Mouse (Mus musculus): Measurements from ENCODE around the gene Serpinb1a. TPM values are rescaled to one million over a fixed set of nuclear protein-coding genes. Genes with fewer than 3 reads are reported as not detected.

Serpinb1a gene
- polyA plus RNA-seq, 1 experiment from 2014 or later, result 0.67 TPM

GRCm38 (mm10) chr13:32863456-32863855 is 12.5 kb upstream of the Serpinb1a start:
- Histone ChIP-seq H3K9me3 (no peaks in the 10 kb centered on the region), H3K36me3 (replicated peaks) (no peaks in the 10 kb centered on the region), H3K27ac (replicated peaks) (no peak overlapping the region), H3K4me3 (no peak overlapping the region), H3K4me1 (no peaks in the 10 kb centered on the region), H3K27me3 (replicated peaks; ENCODE audit: low read depth, poor library complexity, severe bottlenecking) (no peaks in the 10 kb centered on the region)
- no peak for DNase-seq (ENCODE audit: low spot score)

- Histone ChIP-seq H3K9me3 (no peaks in the 10 kb centered on the region), H3K4me3 (no peak overlapping the region), H3K27ac (replicated peaks) (no peak overlapping the region), H3K27me3 (replicated peaks; ENCODE audit: low read depth, poor library complexity, severe bottlenecking) (no peaks in the 10 kb centered on the region), H3K36me3 (replicated peaks) (no peaks in the 10 kb centered on the region), H3K4me1 (no peaks in the 10 kb centered on the region)
- DNase-seq (ENCODE audit: low spot score), result no peak
- WGBS, result 79% methylated on average over 3 of the region's 3 CpGs
Measured at GRCm38 (mm10) chr13:32860821-32861220, 9.8 kb upstream of the Serpinb1a start.

- no peaks in the 10 kb centered on the region for H3K9me3 ChIP-seq
- 66% methylated on average over 2 of the region's 2 CpGs for WGBS
- H3K4me3 ChIP-seq, result no peak overlapping the region
- no peak for DNase-seq (ENCODE audit: low spot score)
- H3K36me3 ChIP-seq (replicated peaks), result no peaks in the 10 kb centered on the region
- no peak overlapping the region for H3K27ac ChIP-seq (replicated peaks)
- no peaks in the 10 kb centered on the region for H3K4me1 ChIP-seq
- H3K27me3 ChIP-seq (replicated peaks; ENCODE audit: low read depth, poor library complexity, severe bottlenecking), result no peaks in the 10 kb centered on the region
Measured at GRCm38 (mm10) chr13:32853073-32853472, 2.1 kb upstream of the Serpinb1a start.

GRCm38 (mm10) chr13:32852539-32852938 is 1.6 kb upstream of the Serpinb1a start:
- H3K36me3 ChIP-seq (replicated peaks), result no peaks in the 10 kb centered on the region
- DNase-seq (ENCODE audit: low spot score), result no peak
- H3K4me1 ChIP-seq, result no peaks in the 10 kb centered on the region
- WGBS, result 91% methylated on average over 4 of the region's 4 CpGs
- H3K27ac ChIP-seq (replicated peaks), result no peak overlapping the region
- no peak overlapping the region for H3K4me3 ChIP-seq
- H3K27me3 ChIP-seq (replicated peaks; ENCODE audit: low read depth, poor library complexity, severe bottlenecking), result no peaks in the 10 kb centered on the region
- H3K9me3 ChIP-seq, result no peaks in the 10 kb centered on the region

- H3K9me3 ChIP-seq, result no peaks in the 10 kb centered on the region
- H3K36me3 ChIP-seq (replicated peaks), result no peaks in the 10 kb centered on the region
- no peak overlapping the region for H3K4me3 ChIP-seq
- peak; percentile 39 for DNase-seq (ENCODE audit: low spot score)
- 13% methylated on average over 7 of the region's 7 CpGs for WGBS
- no peaks in the 10 kb centered on the region for H3K27me3 ChIP-seq (replicated peaks; ENCODE audit: low read depth, poor library complexity, severe bottlenecking)
- H3K4me1 ChIP-seq, result no peaks in the 10 kb centered on the region
- H3K27ac ChIP-seq (replicated peaks), result no peak overlapping the region
Measured at GRCm38 (mm10) chr13:32851967-32852366, 982 bp upstream of the Serpinb1a start.

- no peak overlapping the region for H3K4me3 ChIP-seq
- 66% methylated on average over 1 of the region's 1 CpGs for WGBS
- DNase-seq (ENCODE audit: low spot score), result no peak
- no peaks in the 10 kb centered on the region for H3K4me1 ChIP-seq
- H3K27ac ChIP-seq (replicated peaks), result no peak overlapping the region
- no peaks in the 10 kb centered on the region for H3K36me3 ChIP-seq (replicated peaks)
- H3K9me3 ChIP-seq, result no peaks in the 10 kb centered on the region
- H3K27me3 ChIP-seq (replicated peaks; ENCODE audit: low read depth, poor library complexity, severe bottlenecking), result no peaks in the 10 kb centered on the region
Measured at GRCm38 (mm10) chr13:32850156-32850555, 829 bp downstream of the Serpinb1a start.

- Histone ChIP-seq H3K4me1 (no peaks in the 10 kb centered on the region), H3K4me3 (no peak overlapping the region), H3K27me3 (replicated peaks; ENCODE audit: low read depth, poor library complexity, severe bottlenecking) (no peaks in the 10 kb centered on the region), H3K27ac (replicated peaks) (no peak overlapping the region), H3K36me3 (replicated peaks) (no peaks in the 10 kb centered on the region), H3K9me3 (no peaks in the 10 kb centered on the region)
- no peak for DNase-seq (ENCODE audit: low spot score)
Measured at GRCm38 (mm10) chr13:32849531-32850123, 1.4 kb downstream of the Serpinb1a start.

GRCm38 (mm10) chr13:32849092-32849491 is 1.9 kb downstream of the Serpinb1a start:
- WGBS, result 72% methylated on average over 4 of the region's 4 CpGs
- Histone ChIP-seq H3K4me1 (no peaks in the 10 kb centered on the region), H3K27ac (replicated peaks) (no peak overlapping the region), H3K9me3 (no peaks in the 10 kb centered on the region), H3K4me3 (no peak overlapping the region), H3K36me3 (replicated peaks) (no peaks in the 10 kb centered on the region), H3K27me3 (replicated peaks; ENCODE audit: low read depth, poor library complexity, severe bottlenecking) (no peaks in the 10 kb centered on the region)
- DNase-seq (ENCODE audit: low spot score), result no peak

- no peaks in the 10 kb centered on the region for H3K4me1 ChIP-seq
- H3K36me3 ChIP-seq (replicated peaks), result no peaks in the 10 kb centered on the region
- no peaks in the 10 kb centered on the region for H3K27me3 ChIP-seq (replicated peaks; ENCODE audit: low read depth, poor library complexity, severe bottlenecking)
- H3K4me3 ChIP-seq, result no peak overlapping the region
- no peaks in the 10 kb centered on the region for H3K9me3 ChIP-seq
- no peak overlapping the region for H3K27ac ChIP-seq (replicated peaks)
- no peak for DNase-seq (ENCODE audit: low spot score)
Measured at GRCm38 (mm10) chr13:32846221-32846620, 4.8 kb downstream of the Serpinb1a start.

- no peak for DNase-seq (ENCODE audit: low spot score)
- Histone ChIP-seq H3K27ac (replicated peaks) (no peak overlapping the region), H3K4me1 (no peaks in the 10 kb centered on the region), H3K4me3 (no peak overlapping the region), H3K27me3 (replicated peaks; ENCODE audit: low read depth, poor library complexity, severe bottlenecking) (no peaks in the 10 kb centered on the region), H3K36me3 (replicated peaks) (no peaks in the 10 kb centered on the region), H3K9me3 (no peaks in the 10 kb centered on the region)
- WGBS, result 90% methylated on average over 3 of the region's 3 CpGs
Measured at GRCm38 (mm10) chr13:32841349-32841748, 9.6 kb downstream of the Serpinb1a start.

GRCm38 (mm10) chr13:32839314-32839713 is 11.7 kb downstream of the Serpinb1a start:
- Histone ChIP-seq H3K4me1 (no peaks in the 10 kb centered on the region), H3K27me3 (replicated peaks; ENCODE audit: low read depth, poor library complexity, severe bottlenecking) (no peaks in the 10 kb centered on the region), H3K27ac (replicated peaks) (no peak overlapping the region), H3K36me3 (replicated peaks) (no peaks in the 10 kb centered on the region), H3K9me3 (no peaks in the 10 kb centered on the region), H3K4me3 (no peak overlapping the region)
- WGBS, result 67% methylated on average over 1 of the region's 1 CpGs
- DNase-seq (ENCODE audit: low spot score), result no peak

GRCm38 (mm10) chr13:32834513-32834912 is 16.5 kb downstream of the Serpinb1a start:
- no peaks in the 10 kb centered on the region for H3K27me3 ChIP-seq (replicated peaks; ENCODE audit: low read depth, poor library complexity, severe bottlenecking)
- H3K27ac ChIP-seq (replicated peaks), result no peak overlapping the region
- no peak for DNase-seq (ENCODE audit: low spot score)
- whole genome bisulfite sequencing, result 94% methylated on average over 5 of the region's 5 CpGs
- no peaks in the 10 kb centered on the region for H3K9me3 ChIP-seq
- H3K4me3 ChIP-seq, result no peak overlapping the region
- no peaks in the 10 kb centered on the region for H3K36me3 ChIP-seq (replicated peaks)
- no peaks in the 10 kb centered on the region for H3K4me1 ChIP-seq

GRCm38 (mm10) chr13:32833237-32833636 is 17.7 kb downstream of the Serpinb1a start:
- no peaks in the 10 kb centered on the region for H3K4me1 ChIP-seq
- no peaks in the 10 kb centered on the region for H3K9me3 ChIP-seq
- 57% methylated on average over 6 of the region's 6 CpGs for WGBS
- H3K27me3 ChIP-seq (replicated peaks; ENCODE audit: low read depth, poor library complexity, severe bottlenecking), result no peaks in the 10 kb centered on the region
- no peak overlapping the region for H3K27ac ChIP-seq (replicated peaks)
- no peak overlapping the region for H3K4me3 ChIP-seq
- H3K36me3 ChIP-seq (replicated peaks), result no peaks in the 10 kb centered on the region
- no peak for DNase-seq (ENCODE audit: low spot score)

GRCm38 (mm10) chr13:32832776-32833175 is 18.2 kb downstream of the Serpinb1a start:
- H3K27ac ChIP-seq (replicated peaks), result no peak overlapping the region
- H3K36me3 ChIP-seq (replicated peaks), result no peaks in the 10 kb centered on the region
- H3K27me3 ChIP-seq (replicated peaks; ENCODE audit: low read depth, poor library complexity, severe bottlenecking), result no peaks in the 10 kb centered on the region
- 75% methylated on average over 3 of the region's 3 CpGs for WGBS
- DNase-seq (ENCODE audit: low spot score), result no peak
- H3K9me3 ChIP-seq, result no peaks in the 10 kb centered on the region
- H3K4me3 ChIP-seq, result no peak overlapping the region
- H3K4me1 ChIP-seq, result no peaks in the 10 kb centered on the region

All from embryonic facial prominence, embryonic 10.5 days (tissue).